Mouse (Mus musculus) myocyte (in vitro differentiated cells): Measurements from ENCODE around the gene Crebl2.

Experiments
- CEBPB ChIP-seq: IDR thresholded peaks from 2 replicates; pipeline ENCODE4 v1.6.1; 2011; ENCODE audit warnings: mild to moderate bottlenecking, moderate library complexity; ENCODE audit not compliant: poor library complexity, insufficient read depth, severe bottlenecking
- E2F4 ChIP-seq: IDR thresholded peaks from one replicate; pipeline ENCODE4 v1.6.1; 2011; ENCODE audit warnings: mild to moderate bottlenecking, control low read depth, moderate library complexity; ENCODE audit not compliant: insufficient read depth
- MYOD1 ChIP-seq, 3 experiments: IDR thresholded peaks; one replicate each; pipeline ENCODE4 v1.6.1; 2011; ENCODE audit warnings: control low read depth in 2 of 3, low read depth in 2 of 3, mild to moderate bottlenecking in 2 of 3, moderate library complexity in 1 of 3; ENCODE audit not compliant: insufficient read length in 2 of 3, control insufficient read depth in 1 of 3
- MYOG ChIP-seq, 3 experiments: IDR thresholded peaks; one replicate each; pipeline ENCODE4 v1.6.1; 2011; ENCODE audit warnings: control low read depth in 2 of 3, low read depth in 2 of 3, mild to moderate bottlenecking in 2 of 3; ENCODE audit not compliant: insufficient read length in 2 of 3, control insufficient read depth in 1 of 3, insufficient read depth in 1 of 3
- POLR2A ChIP-seq: IDR thresholded peaks from one replicate; pipeline ENCODE4 v1.6.1; 2011; ENCODE audit warnings: low read depth, mild to moderate bottlenecking, control low read depth, moderate library complexity; ENCODE audit not compliant: insufficient read length
- USF1 ChIP-seq: IDR thresholded peaks from one replicate; pipeline ENCODE4 v1.6.1; 2011; ENCODE audit warnings: low read depth, mild to moderate bottlenecking, control low read depth, moderate library complexity

DNA sequence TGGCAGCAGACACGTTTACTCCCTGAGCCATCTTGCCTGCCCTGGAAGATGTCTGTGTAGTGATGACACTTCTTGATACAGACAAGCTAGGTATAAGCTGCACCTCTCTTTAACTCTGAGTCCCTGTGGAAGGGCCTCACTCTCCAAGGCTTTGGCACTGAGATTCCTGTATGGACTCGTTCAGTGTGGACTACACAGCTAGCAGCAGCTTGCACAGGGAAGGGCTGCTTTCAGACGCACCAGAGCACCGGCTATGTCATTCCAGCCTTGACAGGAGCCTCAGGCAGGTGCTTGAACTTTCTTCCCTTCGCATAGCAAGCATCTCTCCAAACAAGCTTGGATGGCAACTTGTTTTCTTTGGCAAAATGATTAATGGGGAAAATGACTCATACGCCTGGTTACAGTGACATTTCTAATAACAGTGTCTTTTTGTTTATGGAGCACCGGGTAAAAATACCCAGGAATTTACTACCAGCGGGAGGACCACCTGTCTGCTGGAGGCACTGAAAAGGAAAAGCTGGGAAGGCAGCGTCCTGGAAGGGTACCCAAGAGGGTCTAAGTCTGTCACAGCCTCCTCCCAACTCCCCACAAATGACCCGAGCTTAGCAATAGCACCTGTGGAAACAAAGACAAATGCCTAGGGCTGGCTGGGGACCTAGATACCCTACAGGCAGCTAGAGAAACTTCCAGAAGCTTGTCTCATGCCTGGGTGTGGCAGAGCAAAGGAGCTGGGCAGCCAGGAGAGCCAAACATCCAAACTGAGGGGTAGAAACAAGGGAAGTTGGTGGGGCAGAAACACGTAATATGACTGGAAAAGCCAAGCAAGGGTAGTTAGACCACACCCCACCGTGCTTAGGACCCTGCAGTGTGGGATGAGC is 12.7 kb upstream of the Crebl2 start:
- TF ChIP-seq POLR2A (no peak), USF1 (no peak), MYOD1 (IDR thresholded peaks at IDR 0.05; ENCODE audit: control insufficient read depth in 1 of 3, insufficient read length in 2 of 3, low read depth in 2 of 3) (peak in 2 of 3 experiments; percentile 24 to 62), E2F4 (no peak), CEBPB (no peak), MYOG (IDR thresholded peaks at IDR 0.05; ENCODE audit: control insufficient read depth in 1 of 3, insufficient read depth in 1 of 3, insufficient read length in 2 of 3, low read depth in 2 of 3) (no peak)
